Mouse (Mus musculus) bone marrow macrophage, adult 2 months (primary cell): ENCODE measurements at regions not wholly inside any gene's neighbourhood (a gene's known extent, or its start where the extent isn't known, plus 50 kb on each side); places are given as distances from the start of the nearest gene placed in this dataset.

ENCODE experiments used
- H3K27ac ChIP-seq: 2 replicates; pipeline ENCODE4 v1.5.1; 2012; ENCODE audit warnings: low read depth, low read length; ENCODE audit not compliant: insufficient read depth
- H3K4me1 ChIP-seq: 2 replicates; pipeline ENCODE4 v1.6.1; 2012; ENCODE audit warnings: low read length; ENCODE audit not compliant: control insufficient read depth, insufficient read depth
- H3K4me3 ChIP-seq: 2 replicates; pipeline ENCODE4 v1.5.1; 2012; ENCODE audit warnings: mild to moderate bottlenecking, low read length, moderate library complexity; ENCODE audit not compliant: insufficient read depth
- CTCF ChIP-seq: IDR thresholded peaks from 2 replicates; pipeline ENCODE4 v1.5.1; 2012; ENCODE audit warnings: low read depth, mild to moderate bottlenecking, low read length, moderate library complexity
- POLR2A ChIP-seq: IDR thresholded peaks from 2 replicates; pipeline ENCODE4 v1.6.1; 2012; ENCODE audit warnings: mild to moderate bottlenecking, low read depth, low read length, borderline replicate concordance

DNA sequence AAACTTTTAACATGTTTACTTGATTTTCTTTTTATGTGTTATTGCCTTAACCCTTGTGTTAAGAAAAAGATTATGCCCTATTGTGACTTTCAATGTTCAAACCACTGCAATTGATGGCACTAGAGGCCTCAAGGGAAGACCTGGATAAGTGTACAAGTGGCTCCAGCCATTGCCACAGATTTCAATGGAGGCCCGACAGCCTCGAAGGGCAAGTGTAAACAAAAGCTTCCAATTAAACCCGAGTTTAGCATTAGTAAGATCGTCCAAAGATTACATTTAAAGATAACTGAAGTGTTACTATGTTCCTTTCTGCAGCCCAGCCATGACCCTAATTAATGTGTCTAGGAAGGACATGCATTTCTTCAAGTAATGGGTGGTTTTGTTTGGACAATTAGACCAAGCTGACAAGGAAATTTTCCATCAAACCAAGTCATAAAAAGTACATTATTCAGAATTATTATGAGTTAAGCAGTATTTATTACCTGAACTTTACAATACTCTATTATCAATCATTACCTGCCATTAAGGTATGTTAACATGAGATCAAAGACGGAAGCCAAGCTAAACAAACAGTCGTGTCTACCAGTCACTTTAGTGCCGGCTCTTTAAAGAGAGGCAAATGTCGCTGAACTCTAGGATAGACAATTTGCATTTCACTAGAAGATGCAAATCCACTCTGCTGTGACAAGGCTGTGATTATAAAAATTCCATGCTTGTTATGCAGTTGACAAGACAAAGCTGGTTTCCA is 322.0 kb downstream of the Lnpk start:
- Histone ChIP-seq H3K4me3 (no peak overlapping the region), H3K27ac (no peak overlapping the region), H3K4me1 (no peaks in the 10 kb centered on the region)
- TF ChIP-seq CTCF (no peak), POLR2A (no peak)

GRCm38 (mm10) chr2:74247521-74247920 is 331.7 kb downstream of the Lnpk start:
- Histone ChIP-seq H3K27ac (no peak overlapping the region), H3K4me1 (no peaks in the 10 kb centered on the region), H3K4me3 (no peak overlapping the region)
- no peak for TF ChIP-seq POLR2A
- no peak for TF ChIP-seq CTCF

- TF ChIP-seq POLR2A: no peak
- TF ChIP-seq CTCF: no peak
- Histone ChIP-seq H3K4me3 (no peak overlapping the region), H3K4me1 (no peaks in the 10 kb centered on the region), H3K27ac (no peak overlapping the region)
Measured at GRCm38 (mm10) chr2:74246631-74247030, 332.6 kb downstream of the Lnpk start.

DNA sequence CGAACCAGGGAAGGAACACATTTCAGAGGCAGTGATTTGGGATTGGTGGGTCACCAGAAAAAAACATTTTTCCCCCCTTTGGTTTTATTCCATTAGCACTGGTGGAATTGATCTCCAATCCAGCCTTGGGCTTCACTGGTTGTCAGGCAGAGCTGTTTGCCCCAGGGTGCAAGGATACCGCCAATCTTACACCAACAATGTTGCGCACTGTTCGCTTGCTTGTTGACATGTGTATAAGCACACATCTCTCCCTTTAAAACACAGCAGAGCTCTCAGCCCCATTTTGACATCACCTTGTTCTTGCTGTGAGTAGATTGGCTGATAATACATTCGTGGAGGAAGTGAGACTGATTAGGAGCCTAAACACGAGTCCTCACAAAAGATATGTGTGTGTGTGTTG is 333.1 kb upstream of the Atp5g3 start:
- no peak for TF ChIP-seq POLR2A
- TF ChIP-seq CTCF: no peak
- no peak overlapping the region for H3K4me3 ChIP-seq
- no peaks in the 10 kb centered on the region for H3K4me1 ChIP-seq
- H3K27ac ChIP-seq: no peak overlapping the region

- no peak overlapping the region for H3K4me3 ChIP-seq
- no peaks in the 10 kb centered on the region for H3K4me1 ChIP-seq
- H3K27ac ChIP-seq: no peak overlapping the region
- no peak for TF ChIP-seq POLR2A
- TF ChIP-seq CTCF: no peak
Measured at GRCm38 (mm10) chr2:74243801-74244200, 332.7 kb upstream of the Atp5g3 start.

- TF ChIP-seq POLR2A: no peak
- TF ChIP-seq CTCF: no peak
- no peak overlapping the region for H3K4me3 ChIP-seq
- H3K27ac ChIP-seq: no peak overlapping the region
- no peaks in the 10 kb centered on the region for H3K4me1 ChIP-seq
Measured at GRCm38 (mm10) chr2:74239586-74239985, 328.5 kb upstream of the Atp5g3 start.

DNA sequence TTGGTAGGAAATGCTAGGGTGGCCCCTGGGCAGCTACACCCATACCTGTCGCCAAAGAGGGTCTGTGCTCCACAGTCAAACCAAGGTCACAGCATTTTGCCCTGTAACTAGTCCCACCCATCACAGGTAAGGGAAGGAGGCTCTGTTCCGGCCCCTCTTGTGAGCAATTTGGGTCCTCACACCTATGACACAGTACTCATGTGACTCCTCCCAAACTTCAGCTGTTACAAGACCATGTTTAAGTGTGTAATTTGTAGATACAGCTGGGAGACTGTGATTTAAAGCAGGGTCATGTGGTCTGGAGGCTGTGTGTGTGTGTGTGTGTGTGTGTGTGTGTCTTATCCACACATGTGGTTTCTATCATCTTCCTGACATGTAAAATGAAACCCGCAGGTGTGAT is 306.3 kb upstream of the Atp5g3 start:
- Histone ChIP-seq H3K27ac (no peak overlapping the region), H3K4me1 (no peaks in the 10 kb centered on the region)
- TF ChIP-seq POLR2A (no peak), CTCF (no peak)

DNA sequence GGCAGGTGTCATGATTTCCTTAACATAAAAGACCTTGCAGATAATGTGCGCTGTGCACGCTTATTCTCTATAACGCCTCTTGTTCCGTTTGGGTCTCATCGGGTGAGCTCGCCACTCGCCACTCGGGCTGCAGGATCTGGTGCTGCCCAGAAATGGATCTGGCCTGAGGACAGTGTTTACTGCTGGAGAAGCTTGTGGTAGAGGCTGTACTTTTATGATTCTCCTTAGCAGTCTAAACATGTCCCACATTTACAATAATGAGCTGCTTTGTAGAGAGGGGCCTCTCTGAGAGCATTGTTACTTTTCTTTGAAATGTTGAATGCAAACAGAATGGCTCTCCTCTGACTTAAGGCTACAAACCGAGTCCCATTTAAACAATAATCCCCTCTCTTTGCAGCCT is 299.1 kb upstream of the Atp5g3 start:
- Histone ChIP-seq H3K4me1 (no peaks in the 10 kb centered on the region), H3K4me3 (no peak overlapping the region), H3K27ac (no peak overlapping the region)
- TF ChIP-seq POLR2A (no peak), CTCF (no peak)

More for the DNA sequence above, 306.3 kb upstream of the Atp5g3 start:
- H3K4me3 ChIP-seq: no peak overlapping the region

DNA sequence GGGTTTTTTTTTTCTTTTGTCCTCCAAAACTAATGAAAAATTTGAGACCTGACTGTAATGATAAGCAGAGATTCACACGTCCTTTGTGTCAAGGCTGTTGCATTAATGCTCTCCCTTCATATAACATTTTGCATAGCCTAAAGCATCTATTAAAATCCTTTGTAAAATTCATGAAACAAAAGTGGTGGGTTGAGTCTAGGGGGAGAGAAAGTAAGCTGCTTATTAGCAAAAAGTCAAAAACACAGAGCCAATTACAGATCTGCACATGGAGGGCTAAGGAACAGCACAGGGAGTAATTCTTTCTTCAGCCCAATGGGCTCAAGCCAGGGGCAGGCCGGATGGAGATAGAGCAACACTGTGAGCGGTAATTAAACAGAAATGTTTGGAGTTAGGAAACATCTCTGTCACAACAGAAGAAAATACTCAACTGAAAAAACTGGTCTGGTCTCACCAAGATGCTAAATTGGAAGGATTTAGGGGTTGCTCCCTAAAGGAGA is 298.3 kb upstream of the Atp5g3 start:
- no peak for TF ChIP-seq POLR2A
- H3K27ac ChIP-seq: no peak overlapping the region

DNA sequence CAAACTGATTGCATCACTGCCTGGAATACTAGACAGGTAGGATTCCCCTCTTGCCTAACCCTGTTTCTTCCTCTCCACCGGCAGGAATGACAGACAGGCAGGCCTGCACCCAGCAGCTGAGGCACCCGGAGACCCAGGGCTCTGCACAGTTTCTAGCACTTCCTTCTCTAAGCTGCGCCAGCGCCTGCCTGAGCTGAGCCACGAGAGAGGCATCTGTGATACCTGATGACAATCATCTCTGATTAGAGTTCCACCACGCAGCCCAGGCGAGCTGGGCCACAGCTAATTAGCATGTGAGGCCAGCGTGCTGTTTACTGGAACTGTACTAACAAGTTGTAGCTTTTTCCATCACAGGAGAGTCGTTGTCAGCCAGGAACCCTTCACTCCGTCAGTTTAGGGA is 296.3 kb upstream of the Atp5g3 start:
- TF ChIP-seq POLR2A (no peak), CTCF (no peak)
- Histone ChIP-seq H3K27ac (no peak overlapping the region), H3K4me1 (no peaks in the 10 kb centered on the region), H3K4me3 (no peak overlapping the region)

More for the DNA sequence above, 298.3 kb upstream of the Atp5g3 start:
- H3K4me1 ChIP-seq: no peaks in the 10 kb centered on the region
- no peak overlapping the region for H3K4me3 ChIP-seq

GRCm38 (mm10) chr2:74202776-74203175 is 291.6 kb upstream of the Atp5g3 start:
- no peak overlapping the region for H3K27ac ChIP-seq
- no peaks in the 10 kb centered on the region for H3K4me1 ChIP-seq
- H3K4me3 ChIP-seq: no peak overlapping the region
- TF ChIP-seq CTCF (no peak), POLR2A (no peak)
